ENCODE assay signal across 31 mouse cellular contexts in the genomic region with DNA sequence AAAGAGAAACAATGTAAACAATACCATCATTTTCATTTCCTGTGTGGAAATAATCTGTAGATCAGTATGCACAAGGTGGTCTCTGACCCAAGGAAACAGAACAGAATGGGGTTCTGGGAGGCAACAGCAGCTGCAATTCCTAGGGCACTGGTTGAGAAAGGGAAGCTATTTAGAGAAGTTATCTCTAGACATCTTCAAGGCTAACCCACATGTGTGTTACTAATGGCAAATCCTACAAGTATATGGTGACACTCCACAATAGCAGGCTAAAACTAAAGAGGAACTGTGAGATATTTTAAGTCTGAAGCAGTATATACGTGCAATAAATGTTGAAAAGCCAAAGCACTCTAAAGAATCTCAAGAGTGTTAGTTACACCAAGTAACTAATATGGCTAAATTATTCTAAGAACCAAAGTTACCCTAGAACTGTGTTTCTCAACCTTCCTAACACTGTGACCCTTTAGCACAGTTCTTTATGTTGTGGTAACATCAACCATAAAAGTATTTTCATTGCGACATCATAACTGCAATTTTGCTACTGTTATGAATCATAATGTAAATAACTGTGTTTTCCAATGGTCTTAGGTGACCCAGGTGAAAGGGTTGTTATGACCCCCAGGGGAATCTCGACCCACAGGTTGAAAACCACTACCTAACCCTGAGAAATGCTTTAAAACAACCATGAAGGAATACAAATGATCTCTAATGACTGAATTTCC. TPM values are rescaled to one million over a fixed set of nuclear protein-coding genes. Genes with fewer than 3 reads are reported as not detected.
DNase-seq lines count a peak whose midpoint lies in the region; ATAC-seq and TF ChIP-seq lines count a peak whose summit lies in the region.
"Had no signal": no experiment of that assay in that cellular context is flagged by ENCODE, and none has a peak within 500 bp of the region (broad histone marks: within the 10 kb centered on the region; RNA-seq: fewer than 3 reads in every experiment).

No protein-coding gene starts in this region.

- peaks cover 6% of the 10 kb centered on the region; the same call in 1 of the 2 replicates for H3K4me1 ChIP-seq in lung, postnatal 0 days (ENCODE audit: insufficient read depth, low read depth, low read length)
- H3K4me1 ChIP-seq in lung, adult 2 months (ENCODE audit: control insufficient read depth, insufficient read depth, low read length): peaks cover 17% of the 10 kb centered on the region
- H3K4me1 ChIP-seq in bone marrow macrophage, adult 2 months (ENCODE audit: control insufficient read depth, insufficient read depth, low read length): peaks cover 24% of the 10 kb centered on the region
- H3K4me1 ChIP-seq in forebrain, embryonic 16.5 days (replicated peaks; ENCODE audit: control insufficient read depth, insufficient read depth, low read length): peaks cover 2% of the 10 kb centered on the region
- H3K4me1 ChIP-seq in forebrain, postnatal 0 days (ENCODE audit: insufficient read depth): no peaks in the 10 kb centered on the region
- H3K4me1 ChIP-seq: hindbrain, embryonic 10.5 days had no signal

- TF ChIP-seq POLR2A in lung, adult 2 months (IDR thresholded peaks at IDR 0.05; ENCODE audit: borderline replicate concordance, extremely low read depth, low read depth, low read length): no peak
- no peak for TF ChIP-seq POLR2A in bone marrow macrophage, adult 2 months (IDR thresholded peaks at IDR 0.05; ENCODE audit: borderline replicate concordance, low read depth, low read length)

- no peak overlapping the region for H3K4me3 ChIP-seq in lung, postnatal 0 days (ENCODE audit: low read depth, low read length)
- H3K4me3 ChIP-seq in lung, adult 2 months (replicated peaks; ENCODE audit: extremely low read depth, low read depth, low read length): no peak overlapping the region
- H3K4me3 ChIP-seq in bone marrow macrophage, adult 2 months (ENCODE audit: insufficient read depth, low read length): no peak overlapping the region
- no peak overlapping the region for H3K4me3 ChIP-seq in forebrain, embryonic 16.5 days (replicated peaks; ENCODE audit: low read length)
- no peak overlapping the region for H3K4me3 ChIP-seq in forebrain, postnatal 0 days (ENCODE audit: low read depth, low read length)
- H3K4me3 ChIP-seq: embryonic facial prominence, embryonic 10.5 days; embryonic facial prominence, embryonic 15.5 days; forebrain, embryonic 13.5 days; heart, embryonic 13.5 days; hindbrain, embryonic 10.5 days; hindbrain, embryonic 15.5 days; limb, embryonic 12.5 days; midbrain, embryonic 10.5 days; neural tube, embryonic 13.5 days had no signal

- peak; percentile 46 for DNase-seq in lung, postnatal 0 days (ENCODE audit: low spot score)
- no peak for DNase-seq in lung, adult 2 months
- peak; percentile 55 for DNase-seq in splenic B cell, adult 2 months (ENCODE audit: low read depth, low spot score)
- no peak for DNase-seq in forebrain, postnatal 0 days
- DNase-seq in left cerebral cortex, adult 8-10 months (ENCODE audit: low spot score in 2 of 2): no peak
- DNase-seq: adrenal gland, postnatal 14 days; cerebellum, adult 2 months; cerebellum, postnatal 14 days; gastrocnemius, postnatal 36 days; heart, postnatal 10 days; kidney, adult 18-20 months; kidney, postnatal 36 days; lung, postnatal 10 days; right cerebral cortex, postnatal 25 days; thymus, postnatal 25 days had no signal

- no peaks in the 10 kb centered on the region for H3K27me3 ChIP-seq in lung, postnatal 0 days (replicated peaks; ENCODE audit: insufficient read depth, low read length)
- no peaks in the 10 kb centered on the region for H3K27me3 ChIP-seq in splenic B cell, adult 2 months (ENCODE audit: control insufficient read depth, insufficient read depth, low read length, poor library complexity, severe bottlenecking)
- no peaks in the 10 kb centered on the region for H3K27me3 ChIP-seq in forebrain, embryonic 16.5 days (replicated peaks; ENCODE audit: control insufficient read depth, insufficient read depth, low read length)
- H3K27me3 ChIP-seq in forebrain, postnatal 0 days (ENCODE audit: insufficient read depth, low read length): no peaks in the 10 kb centered on the region
- H3K27me3 ChIP-seq: embryonic facial prominence, embryonic 15.5 days; forebrain, embryonic 13.5 days; heart, embryonic 13.5 days; hindbrain, embryonic 15.5 days; limb, embryonic 12.5 days; neural tube, embryonic 13.5 days had no signal

- no peak for TF ChIP-seq EP300 in lung, postnatal 0 days (IDR thresholded peaks at IDR 0.05)

- no peak for ATAC-seq in lung, postnatal 0 days
- ATAC-seq in megakaryocyte, adult 5-6 weeks (ENCODE audit: poor library complexity, severe bottlenecking): peak; percentile 95
- no peak for ATAC-seq in forebrain, embryonic 16.5 days
- no peak for ATAC-seq in forebrain, postnatal 0 days
- ATAC-seq: forebrain, embryonic 13.5 days; inflammation-experienced regulatory T-cells, adult 6 months; midbrain, embryonic 16.5 days had no signal

- TF ChIP-seq CTCF in lung, postnatal 0 days (IDR thresholded peaks at IDR 0.05): no peak
- no peak for TF ChIP-seq CTCF in lung, adult 2 months (IDR thresholded peaks at IDR 0.05; ENCODE audit: insufficient read depth, low read length)
- TF ChIP-seq CTCF in bone marrow macrophage, adult 2 months (IDR thresholded peaks at IDR 0.05; ENCODE audit: low read depth, low read length): no peak
- TF ChIP-seq CTCF in forebrain, postnatal 0 days (IDR thresholded peaks at IDR 0.05; ENCODE audit: low read depth): no peak

- no peak overlapping the region for H3K9ac ChIP-seq in lung, postnatal 0 days (replicated peaks; ENCODE audit: low read depth)
- H3K9ac ChIP-seq in forebrain, embryonic 16.5 days (replicated peaks; ENCODE audit: low read depth, low read length): no peak overlapping the region
- H3K9ac ChIP-seq in forebrain, postnatal 0 days: no peak overlapping the region
- H3K9ac ChIP-seq: embryonic facial prominence, embryonic 15.5 days; forebrain, embryonic 13.5 days; heart, embryonic 13.5 days; hindbrain, embryonic 15.5 days; limb, embryonic 12.5 days; neural tube, embryonic 13.5 days had no signal

- no peak overlapping the region for H3K4me2 ChIP-seq in lung, postnatal 0 days (replicated peaks; ENCODE audit: low read depth, low read length)
- no peak overlapping the region for H3K4me2 ChIP-seq in forebrain, embryonic 16.5 days (ENCODE audit: low read length)
- H3K4me2 ChIP-seq in forebrain, postnatal 0 days (ENCODE audit: low read depth): no peak overlapping the region
- H3K4me2 ChIP-seq: embryonic facial prominence, embryonic 15.5 days; forebrain, embryonic 13.5 days; heart, embryonic 13.5 days; hindbrain, embryonic 15.5 days; limb, embryonic 12.5 days; liver, embryonic 11.5 days; neural tube, embryonic 13.5 days had no signal

- 54% methylated on average over 3 of the region's 3 CpGs for WGBS in lung, postnatal 0 days
- WGBS in lung, adult 2 months: 51% methylated on average over 3 of the region's 3 CpGs
- WGBS in forebrain, embryonic 16.5 days: 87% methylated on average over 3 of the region's 3 CpGs
- 84% methylated on average over 3 of the region's 3 CpGs for WGBS in forebrain, postnatal 0 days

- no peaks in the 10 kb centered on the region for H3K9me3 ChIP-seq in lung, postnatal 0 days (ENCODE audit: low read length)
- no peaks in the 10 kb centered on the region for H3K9me3 ChIP-seq in forebrain, embryonic 16.5 days (ENCODE audit: control insufficient read depth, low read length)
- no peaks in the 10 kb centered on the region for H3K9me3 ChIP-seq in forebrain, postnatal 0 days (ENCODE audit: low read length)
- H3K9me3 ChIP-seq: embryonic facial prominence, embryonic 10.5 days; embryonic facial prominence, embryonic 15.5 days; forebrain, embryonic 13.5 days; heart, embryonic 13.5 days; hindbrain, embryonic 10.5 days; hindbrain, embryonic 15.5 days; limb, embryonic 12.5 days; midbrain, embryonic 10.5 days; neural tube, embryonic 13.5 days had no signal

- no peaks in the 10 kb centered on the region for H3K36me3 ChIP-seq in lung, postnatal 0 days (ENCODE audit: insufficient read depth, low read length)
- H3K36me3 ChIP-seq in splenic B cell, adult 2 months (ENCODE audit: control insufficient read depth, insufficient read depth, low read length, poor library complexity, severe bottlenecking): no peaks in the 10 kb centered on the region
- no peaks in the 10 kb centered on the region for H3K36me3 ChIP-seq in forebrain, embryonic 16.5 days (ENCODE audit: control insufficient read depth, insufficient read depth)
- H3K36me3 ChIP-seq in forebrain, postnatal 0 days (ENCODE audit: insufficient read depth): no peaks in the 10 kb centered on the region
- H3K36me3 ChIP-seq: embryonic facial prominence, embryonic 15.5 days; hindbrain, embryonic 15.5 days; neural tube, embryonic 13.5 days had no signal

- H3K27ac ChIP-seq in lung, postnatal 0 days (ENCODE audit: low read length): no peak overlapping the region
- peak overlapping the region; percentile 64 for H3K27ac ChIP-seq in bone marrow macrophage, adult 2 months (ENCODE audit: insufficient read depth, low read depth, low read length)
- H3K27ac ChIP-seq in forebrain, embryonic 16.5 days (ENCODE audit: low read length): no peak overlapping the region
- no peak overlapping the region for H3K27ac ChIP-seq in forebrain, postnatal 0 days (ENCODE audit: low read depth, low read length)
- H3K27ac ChIP-seq: embryonic facial prominence, embryonic 10.5 days; embryonic facial prominence, embryonic 15.5 days; forebrain, embryonic 13.5 days; heart, embryonic 13.5 days; hindbrain, embryonic 10.5 days; hindbrain, embryonic 15.5 days; limb, embryonic 12.5 days; macrophage; midbrain, embryonic 10.5 days; neural tube, embryonic 13.5 days had no signal

RNA-seq across cellular contexts. Expression of a gene that starts 22.6 kb away (rescaled TPM):
- 32.1 and 34.1 TPM in 2 replicates for polyA plus RNA-seq in lung, postnatal 0 days (2015; fragmentation: Nextera tagmentation; extraction: Ambion mirVana)
- polyA plus RNA-seq in lung, adult 2 months (2012; rRNA removed): 64.5 and 78.1 TPM in 2 replicates
- 30.8 and 31.5 TPM in 2 replicates for polyA plus RNA-seq in bone marrow macrophage, adult 2 months (2012; ENCODE audit: insufficient read depth, insufficient read length, missing spikeins)
- 56.3 and 62.2 TPM in 2 replicates for total RNA-seq in megakaryocyte, adult 5-6 weeks (2015)
- 31.6 and 37.6 TPM in 2 replicates for total RNA-seq in megakaryocyte, adult 5-6 weeks (2017)
- polyA plus RNA-seq in forebrain, embryonic 16.5 days (2015; fragmentation: Nextera tagmentation; extraction: Ambion mirVana): 52.0 and 57.0 TPM in 2 replicates
- 58.8 and 71.5 TPM in 2 replicates for total RNA-seq in forebrain, postnatal 0 days (2014; rRNA removed)
- 23.6 and 32.4 TPM in 2 replicates for polyA plus RNA-seq in forebrain, postnatal 0 days (2015; fragmentation: Nextera tagmentation; extraction: Ambion mirVana)
- total RNA-seq in left cerebral cortex, adult 8-10 months (2022): 10 to 100 TPM; 44.5 to 53.5 (median 47.2) TPM

Comparison
In these comparisons a context has a peak if more than half of its experiments do, and no peak if none do; other contexts are left out.
1. DNase-seq: peak in lung, postnatal 0 days (single experiment) and splenic B cell, adult 2 months (single experiment); none in lung, adult 2 months (single experiment), forebrain, postnatal 0 days (single experiment) and left cerebral cortex, adult 8-10 months (0 of 2).